Mouse (Mus musculus): Measurements from ENCODE around the gene Rpl7l1.

DNA sequence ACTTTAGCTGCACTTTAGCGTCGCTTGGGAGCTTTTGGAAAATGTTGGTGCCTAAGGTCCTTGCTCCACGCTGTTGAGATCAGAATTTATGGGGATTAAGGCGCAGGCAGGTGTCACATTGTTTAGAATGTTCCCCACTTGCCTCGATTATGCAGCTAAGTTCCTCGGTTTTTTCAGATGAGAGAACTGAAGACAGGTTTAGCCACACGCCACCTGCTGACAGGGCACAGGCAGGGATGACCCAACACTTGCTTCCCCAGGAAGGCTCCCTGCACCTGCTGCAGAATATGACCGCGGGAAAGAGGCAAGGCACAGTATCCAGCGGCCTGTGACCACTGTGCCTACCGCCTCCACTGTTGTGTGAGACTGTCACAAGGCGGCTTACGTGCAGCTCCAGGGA, 33.8 kb upstream of the Rpl7l1 start:
- TF ChIP-seq POLR2A (IDR thresholded peaks at IDR 0.05; ENCODE audit: insufficient read length, low read depth) (no peak), MAX (IDR thresholded peaks at IDR 0.05; ENCODE audit: low read depth) (no peak), E2F4 (IDR thresholded peaks at IDR 0.05; ENCODE audit: insufficient read depth) (no peak), CEBPB (IDR thresholded peaks at IDR 0.05; ENCODE audit: insufficient read depth, poor library complexity, severe bottlenecking) (no peak), POLR2AphosphoS2 (IDR thresholded peaks at IDR 0.05; ENCODE audit: insufficient read length, low read depth) (no peak), MYOD1 (IDR thresholded peaks at IDR 0.05; ENCODE audit: control insufficient read depth in 1 of 3, insufficient read length in 2 of 3, low read depth in 2 of 3) (peak in 1 of 3 experiments; percentile 15), TCF12 (IDR thresholded peaks at IDR 0.05; ENCODE audit: insufficient read depth, poor library complexity, severe bottlenecking) (no peak), USF1 (IDR thresholded peaks at IDR 0.05; ENCODE audit: low read depth) (no peak), SRF (IDR thresholded peaks at IDR 0.05; ENCODE audit: control insufficient read depth, insufficient read length, low read depth) (no peak), REST (IDR thresholded peaks at IDR 0.05; ENCODE audit: insufficient read depth, insufficient read length) (no peak)
